Mouse (Mus musculus) adrenal gland, adult 8-10 months (tissue): ENCODE measurements around the gene Foxo3. TPM values are rescaled to one million over a fixed set of nuclear protein-coding genes. Genes with fewer than 3 reads are reported as not detected.

Experiments used
- DNase-seq: peaks from one replicate; pipeline ENCODE4 v3.0.0; 2022
- total RNA-seq, 4 experiments: library from RNA; stranded (reverse); gene quantifications; 2 replicates each; pipeline ENCODE4 v1.2.4; 2022

Foxo3 gene
- total RNA-seq, 4 experiments from 2014 or later: 57.7 to 70.0 (median 65.4) TPM

GRCm38 (mm10) chr10:42275401-42275870 lies 1.1 kb downstream of the Foxo3 start:
- DNase-seq: peak; percentile 47

GRCm38 (mm10) chr10:42274712-42275400 lies 1.7 kb downstream of the Foxo3 start:
- no peak for DNase-seq

- DNase-seq: peak; percentile 30
Observed at GRCm38 (mm10) chr10:42273760-42274691, 2.5 kb downstream of the Foxo3 start.

- DNase-seq: no peak
Observed at GRCm38 (mm10) chr10:42273403-42273759, 3.2 kb downstream of the Foxo3 start.

- DNase-seq: no peak
Observed at GRCm38 (mm10) chr10:42271454-42272230, 4.9 kb downstream of the Foxo3 start.

- DNase-seq: peak; percentile 61
Observed at GRCm38 (mm10) chr10:42270277-42271083, 6.1 kb downstream of the Foxo3 start.

- peak; percentile 37 for DNase-seq
Observed at GRCm38 (mm10) chr10:42269281-42270025, 7.1 kb downstream of the Foxo3 start.

GRCm38 (mm10) chr10:42267811-42268545 lies 8.6 kb downstream of the Foxo3 start:
- DNase-seq: no peak

- no peak for DNase-seq
Observed at GRCm38 (mm10) chr10:42265021-42265689, 11.4 kb downstream of the Foxo3 start.

GRCm38 (mm10) chr10:42264195-42264594 lies 12.4 kb downstream of the Foxo3 start:
- DNase-seq: no peak

GRCm38 (mm10) chr10:42263701-42264100 lies 12.9 kb downstream of the Foxo3 start:
- DNase-seq: no peak

GRCm38 (mm10) chr10:42262061-42262460 lies 14.5 kb downstream of the Foxo3 start:
- DNase-seq: no peak

GRCm38 (mm10) chr10:42261103-42261502 lies 15.5 kb downstream of the Foxo3 start:
- DNase-seq: no peak

GRCm38 (mm10) chr10:42260523-42260922 lies 16.0 kb downstream of the Foxo3 start:
- DNase-seq: no peak

GRCm38 (mm10) chr10:42259602-42260001 lies 17.0 kb downstream of the Foxo3 start:
- no peak for DNase-seq

- no peak for DNase-seq
Observed at GRCm38 (mm10) chr10:42257985-42258384, 18.6 kb downstream of the Foxo3 start.

GRCm38 (mm10) chr10:42254788-42255187 lies 21.8 kb downstream of the Foxo3 start:
- no peak for DNase-seq

- no peak for DNase-seq
Observed at GRCm38 (mm10) chr10:42251749-42252323, 24.7 kb downstream of the Foxo3 start.

- peak; percentile 81 for DNase-seq
Observed at GRCm38 (mm10) chr10:42251203-42251602, 25.4 kb downstream of the Foxo3 start.
